Mouse (Mus musculus): ENCODE measurements around the gene R3hdm2. TPM values are rescaled to one million over a fixed set of nuclear protein-coding genes. Genes with fewer than 3 reads are reported as not detected.

The R3hdm2 gene
- polyA plus RNA-seq, 1 experiment from 2014 or later: 36.3 TPM

- ATAC-seq (ENCODE audit: insufficient number of reproducible peaks, insufficient read depth, low FRiP score, low read depth): no peak
- no peak overlapping the region for H3K4me3 ChIP-seq (ENCODE audit: control insufficient read depth in 1 of 2, insufficient read depth in 1 of 2, low read depth in 1 of 2, low read length in 2 of 2)
- WGBS: 95% methylated on average over 3 of the region's 3 CpGs
- no peaks in the 10 kb centered on the region for H3K4me1 ChIP-seq (ENCODE audit: control insufficient read depth in 2 of 2, insufficient read depth in 2 of 2, low read length in 2 of 2)
- H3K27ac ChIP-seq (replicated peaks in 1 of 2; ENCODE audit: control insufficient read depth in 1 of 2, insufficient read depth in 1 of 2, low read depth in 2 of 2, low read length in 2 of 2): no peak overlapping the region
- H3K27me3 ChIP-seq (ENCODE audit: control insufficient read depth, insufficient read depth, low read length): no peaks in the 10 kb centered on the region
- no peaks in the 10 kb centered on the region for H3K9me3 ChIP-seq (ENCODE audit: control insufficient read depth, low read length)
- H3K36me3 ChIP-seq (ENCODE audit: control insufficient read depth, insufficient read depth, low read length): peaks cover 96% of the 10 kb centered on the region
- H3K9ac ChIP-seq (ENCODE audit: low read length): no peak overlapping the region
- no peak overlapping the region for H3K4me2 ChIP-seq (ENCODE audit: low read length)
These were observed 116.0 kb downstream of the R3hdm2 start for GRCm38 (mm10) chr10:127496156-127496555.

- 84% methylated on average over 5 of the region's 5 CpGs for WGBS
- Histone ChIP-seq H3K4me2 (ENCODE audit: low read length) (no peak overlapping the region), H3K27me3 (ENCODE audit: control insufficient read depth, insufficient read depth, low read length) (no peaks in the 10 kb centered on the region), H3K4me3 (ENCODE audit: control insufficient read depth in 1 of 2, insufficient read depth in 1 of 2, low read depth in 1 of 2, low read length in 2 of 2) (no peak overlapping the region), H3K36me3 (ENCODE audit: control insufficient read depth, insufficient read depth, low read length) (peaks cover 70% of the 10 kb centered on the region), H3K9ac (ENCODE audit: low read length) (no peak overlapping the region), H3K9me3 (ENCODE audit: control insufficient read depth, low read length) (no peaks in the 10 kb centered on the region), H3K4me1 (ENCODE audit: control insufficient read depth in 2 of 2, insufficient read depth in 2 of 2, low read length in 2 of 2) (no peaks in the 10 kb centered on the region), H3K27ac (replicated peaks in 1 of 2; ENCODE audit: control insufficient read depth in 1 of 2, insufficient read depth in 1 of 2, low read depth in 2 of 2, low read length in 2 of 2) (no peak overlapping the region)
- no peak for ATAC-seq (ENCODE audit: insufficient number of reproducible peaks, insufficient read depth, low FRiP score, low read depth)
These were observed 119.4 kb downstream of the R3hdm2 start for GRCm38 (mm10) chr10:127499516-127499915.

- no peak for ATAC-seq (ENCODE audit: insufficient number of reproducible peaks, insufficient read depth, low FRiP score, low read depth)
- WGBS: 83% methylated on average over 4 of the region's 4 CpGs
- no peaks in the 10 kb centered on the region for H3K27me3 ChIP-seq (ENCODE audit: control insufficient read depth, insufficient read depth, low read length)
- no peaks in the 10 kb centered on the region for H3K4me1 ChIP-seq (ENCODE audit: control insufficient read depth in 2 of 2, insufficient read depth in 2 of 2, low read length in 2 of 2)
- H3K36me3 ChIP-seq (ENCODE audit: control insufficient read depth, insufficient read depth, low read length): peaks cover 65% of the 10 kb centered on the region
- H3K27ac ChIP-seq (replicated peaks in 1 of 2; ENCODE audit: control insufficient read depth in 1 of 2, insufficient read depth in 1 of 2, low read depth in 2 of 2, low read length in 2 of 2): no peak overlapping the region
- H3K9ac ChIP-seq (ENCODE audit: low read length): no peak overlapping the region
- H3K4me3 ChIP-seq (ENCODE audit: control insufficient read depth in 1 of 2, insufficient read depth in 1 of 2, low read depth in 1 of 2, low read length in 2 of 2): no peak overlapping the region
- H3K4me2 ChIP-seq (ENCODE audit: low read length): no peak overlapping the region
- no peaks in the 10 kb centered on the region for H3K9me3 ChIP-seq (ENCODE audit: control insufficient read depth, low read length)
These were observed 119.9 kb downstream of the R3hdm2 start for GRCm38 (mm10) chr10:127500042-127500441.

GRCm38 (mm10) chr10:127500894-127501893, 121.1 kb downstream of the R3hdm2 start, which contains the start of gene Stac3:
Gene Stac3, plus strand, starts transcription at chr10:127501686.
- H3K9me3 ChIP-seq (ENCODE audit: control insufficient read depth, low read length): no peaks in the 10 kb centered on the region
- 63% methylated on average over 13 of the region's 13 CpGs for WGBS
- no peaks in the 10 kb centered on the region for H3K27me3 ChIP-seq (ENCODE audit: control insufficient read depth, insufficient read depth, low read length)
- H3K9ac ChIP-seq (ENCODE audit: low read length): no peak within 1 kb of the TSS
- no peak for ATAC-seq (ENCODE audit: insufficient number of reproducible peaks, insufficient read depth, low FRiP score, low read depth)
- H3K36me3 ChIP-seq (ENCODE audit: control insufficient read depth, insufficient read depth, low read length): peaks cover 58% of the 10 kb centered on the region
- no peak within 1 kb of the TSS for H3K4me2 ChIP-seq (ENCODE audit: low read length)
- H3K27ac ChIP-seq (replicated peaks in 1 of 2; ENCODE audit: control insufficient read depth in 1 of 2, insufficient read depth in 1 of 2, low read depth in 2 of 2, low read length in 2 of 2): no peak within 1 kb of the TSS
- H3K4me3 ChIP-seq (ENCODE audit: control insufficient read depth in 1 of 2, insufficient read depth in 1 of 2, low read depth in 1 of 2, low read length in 2 of 2): no peak within 1 kb of the TSS
- no peaks in the 10 kb centered on the region for H3K4me1 ChIP-seq (ENCODE audit: control insufficient read depth in 2 of 2, insufficient read depth in 2 of 2, low read length in 2 of 2)

GRCm38 (mm10) chr10:127508239-127508638, 128.1 kb downstream of the R3hdm2 start:
- 4% methylated on average over 15 of the region's 15 CpGs for WGBS

GRCm38 (mm10) chr10:127509051-127509836, 129.1 kb downstream of the R3hdm2 start:
- Histone ChIP-seq H3K4me3 (ENCODE audit: control insufficient read depth in 1 of 2, insufficient read depth in 1 of 2, low read depth in 1 of 2, low read length in 2 of 2) (peak overlapping the region; percentile 39 to 46), H3K9ac (ENCODE audit: low read length) (no peak overlapping the region), H3K9me3 (ENCODE audit: control insufficient read depth, low read length) (no peaks in the 10 kb centered on the region), H3K27me3 (ENCODE audit: control insufficient read depth, insufficient read depth, low read length) (peaks cover 69% of the 10 kb centered on the region), H3K4me1 (ENCODE audit: control insufficient read depth in 2 of 2, insufficient read depth in 2 of 2, low read length in 2 of 2) (peaks cover 26 to 35% of the 10 kb centered on the region in 2 experiments), H3K27ac (replicated peaks in 1 of 2; ENCODE audit: control insufficient read depth in 1 of 2, insufficient read depth in 1 of 2, low read depth in 2 of 2, low read length in 2 of 2) (no peak overlapping the region), H3K36me3 (ENCODE audit: control insufficient read depth, insufficient read depth, low read length) (peaks cover 6% of the 10 kb centered on the region; the same call in 1 of the 2 replicates), H3K4me2 (ENCODE audit: low read length) (peak overlapping the region; percentile 77)
- 1% methylated on average over 35 of the region's 35 CpGs for WGBS
- peak; percentile 58 for ATAC-seq (ENCODE audit: insufficient number of reproducible peaks, insufficient read depth, low FRiP score, low read depth)

More at GRCm38 (mm10) chr10:127508239-127508638, 128.1 kb downstream of the R3hdm2 start:
- Histone ChIP-seq H3K9ac (ENCODE audit: low read length) (no peak overlapping the region), H3K27me3 (ENCODE audit: control insufficient read depth, insufficient read depth, low read length) (peaks cover 59% of the 10 kb centered on the region), H3K27ac (replicated peaks in 1 of 2; ENCODE audit: control insufficient read depth in 1 of 2, insufficient read depth in 1 of 2, low read depth in 2 of 2, low read length in 2 of 2) (no peak overlapping the region), H3K36me3 (ENCODE audit: control insufficient read depth, insufficient read depth, low read length) (peaks cover 10% of the 10 kb centered on the region; the same call in 1 of the 2 replicates), H3K4me1 (ENCODE audit: control insufficient read depth in 2 of 2, insufficient read depth in 2 of 2, low read length in 2 of 2) (peaks cover 18 to 25% of the 10 kb centered on the region in 2 experiments), H3K4me3 (ENCODE audit: control insufficient read depth in 1 of 2, insufficient read depth in 1 of 2, low read depth in 1 of 2, low read length in 2 of 2) (no peak overlapping the region), H3K4me2 (ENCODE audit: low read length) (peak overlapping the region; percentile 77), H3K9me3 (ENCODE audit: control insufficient read depth, low read length) (no peaks in the 10 kb centered on the region)
- ATAC-seq (ENCODE audit: insufficient number of reproducible peaks, insufficient read depth, low FRiP score, low read depth): no peak

Data from heart, embryonic 14.5 days (tissue).